ENCODE assay signal across 8 mouse cellular contexts in the genomic region with DNA sequence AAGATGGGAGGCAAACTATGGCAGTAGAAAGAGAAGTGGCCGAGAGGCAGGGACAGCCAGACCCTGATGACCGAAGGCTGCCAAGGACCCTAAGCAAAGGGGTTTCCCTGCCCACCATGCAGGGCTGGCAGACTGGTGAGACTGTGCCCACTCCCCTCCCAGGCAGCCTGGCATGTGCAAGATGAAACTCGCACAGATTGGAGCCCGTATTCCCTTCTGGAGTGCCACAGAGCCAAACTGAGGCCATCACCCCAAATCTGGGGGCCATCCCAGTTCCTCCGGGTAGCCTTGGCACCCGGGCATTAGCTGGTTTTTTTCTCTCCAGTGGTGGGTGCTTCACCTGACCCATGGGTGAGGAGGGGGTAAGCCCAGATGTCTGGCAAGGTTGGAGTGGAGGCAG. TPM values are rescaled to one million over a fixed set of nuclear protein-coding genes. Genes with fewer than 3 reads are reported as not detected.
DNase-seq lines count a peak whose midpoint lies in the region; ATAC-seq and TF ChIP-seq lines count a peak whose summit lies in the region.

No protein-coding gene starts in this region.

- DNase-seq in cerebellum, adult 11-12 months, result peak; percentile 57
- DNase-seq in cerebellum, adult 11 months, result no peak
- DNase-seq in left cerebral cortex, adult 2 months (ENCODE audit: extremely low spot score in 1 of 2, low spot score in 2 of 2), result no peak
- no peak for DNase-seq in left cerebral cortex, postnatal 25 days (ENCODE audit: low spot score in 2 of 2)
- DNase-seq in ovary, postnatal 10 days (ENCODE audit: low spot score), result no peak
- DNase-seq in ovary, postnatal 14 days (ENCODE audit: low spot score), result no peak

- H3K4me2 ChIP-seq in embryonic facial prominence, embryonic 15.5 days (replicated peaks), result peak overlapping the region; percentile 73
- H3K4me2 ChIP-seq in midbrain, embryonic 13.5 days (replicated peaks), result peak overlapping the region; percentile 96

- no peak for ATAC-seq in embryonic facial prominence, embryonic 15.5 days (ENCODE audit: insufficient number of reproducible peaks, low FRiP score, low TSS enrichment, low read depth)
- ATAC-seq in midbrain, embryonic 13.5 days, result no peak

- peaks cover 68% of the 10 kb centered on the region for H3K4me1 ChIP-seq in embryonic facial prominence, embryonic 15.5 days
- H3K4me1 ChIP-seq in midbrain, embryonic 13.5 days (replicated peaks), result peaks cover 42% of the 10 kb centered on the region

- H3K9ac ChIP-seq in embryonic facial prominence, embryonic 15.5 days, result no peak overlapping the region
- H3K9ac ChIP-seq in midbrain, embryonic 13.5 days (replicated peaks), result peak overlapping the region; percentile 82

- no peaks in the 10 kb centered on the region for H3K9me3 ChIP-seq in embryonic facial prominence, embryonic 15.5 days (replicated peaks)
- no peaks in the 10 kb centered on the region for H3K9me3 ChIP-seq in midbrain, embryonic 13.5 days

- no peak for TF ChIP-seq CTCF in left cerebral cortex, adult 2 months (IDR thresholded peaks at IDR 0.05)

- 71% methylated on average over 6 of the region's 6 CpGs for WGBS in embryonic facial prominence, embryonic 15.5 days
- 70% methylated on average over 6 of the region's 6 CpGs for WGBS in midbrain, embryonic 13.5 days

- peak overlapping the region; percentile 73 for H3K4me3 ChIP-seq in left cerebral cortex, adult 2 months
- H3K4me3 ChIP-seq in embryonic facial prominence, embryonic 15.5 days (replicated peaks), result peak overlapping the region; percentile 83
- peak overlapping the region; percentile 68 for H3K4me3 ChIP-seq in midbrain, embryonic 13.5 days (replicated peaks)

- H3K27me3 ChIP-seq in embryonic facial prominence, embryonic 15.5 days, result peaks cover 13% of the 10 kb centered on the region; the same call in 1 of the 2 replicates
- H3K27me3 ChIP-seq in midbrain, embryonic 13.5 days, result peaks cover 98% of the 10 kb centered on the region

- intact Hi-C loops in left cerebral cortex, adult 2 months (cut with DNase I), result loop anchor here (2.0 to 5.0 kb wide), 2 partner anchors 25 to 61 kb away; no protein-coding TSS in a partner anchor
- intact Hi-C loops in left cerebral cortex, postnatal 25 days (cut with DNase I), result no loop called here

- peak overlapping the region; percentile 92 for H3K27ac ChIP-seq in left cerebral cortex, adult 2 months
- no peak overlapping the region for H3K27ac ChIP-seq in embryonic facial prominence, embryonic 15.5 days (replicated peaks)
- no peak overlapping the region for H3K27ac ChIP-seq in midbrain, embryonic 13.5 days

- peaks cover 12% of the 10 kb centered on the region; the same call in 1 of the 2 replicates for H3K36me3 ChIP-seq in embryonic facial prominence, embryonic 15.5 days
- no peaks in the 10 kb centered on the region for H3K36me3 ChIP-seq in midbrain, embryonic 13.5 days

RNA-seq across cellular contexts. Expression of a gene that starts 2.2 kb away (rescaled TPM):
- total RNA-seq in left cerebral cortex, adult 2 months (2021), result 100 to 1,000 TPM; 347 to 350 TPM
- 100 to 1,000 TPM; 273 to 322 TPM for total RNA-seq in left cerebral cortex, postnatal 25 days (2021)
- polyA plus RNA-seq in embryonic facial prominence, embryonic 15.5 days (2015; fragmentation: Nextera tagmentation; extraction: Ambion mirVana), result 61.4 and 62.0 TPM in 2 replicates
- polyA plus RNA-seq in midbrain, embryonic 13.5 days (2015; fragmentation: Nextera tagmentation; extraction: Ambion mirVana), result 22.4 and 28.4 TPM in 2 replicates

RNA-seq across cellular contexts. Expression of a gene that starts 24.7 kb away (rescaled TPM):
- total RNA-seq in left cerebral cortex, adult 2 months (2021), result 10 to 100 TPM in 1 of 2 experiments, 1 to 10 TPM in 1; 9.7 to 11.1 TPM
- 1 to 10 TPM; 8.3 to 9.5 TPM for total RNA-seq in left cerebral cortex, postnatal 25 days (2021)
- 8.4 and 8.9 TPM in 2 replicates for polyA plus RNA-seq in embryonic facial prominence, embryonic 15.5 days (2015; fragmentation: Nextera tagmentation; extraction: Ambion mirVana)
- 8.8 and 8.9 TPM in 2 replicates for polyA plus RNA-seq in midbrain, embryonic 13.5 days (2015; fragmentation: Nextera tagmentation; extraction: Ambion mirVana)

RNA-seq across cellular contexts. Expression of a gene that starts 33.4 kb away (rescaled TPM):
- total RNA-seq in left cerebral cortex, adult 2 months (2021), result 10 to 100 TPM; 23.9 to 25.8 TPM
- total RNA-seq in left cerebral cortex, postnatal 25 days (2021), result 10 to 100 TPM; 23.4 to 24.7 TPM
- polyA plus RNA-seq in embryonic facial prominence, embryonic 15.5 days (2015; fragmentation: Nextera tagmentation; extraction: Ambion mirVana), result 46.5 TPM in 2 replicates
- 34.5 and 36.3 TPM in 2 replicates for polyA plus RNA-seq in midbrain, embryonic 13.5 days (2015; fragmentation: Nextera tagmentation; extraction: Ambion mirVana)

RNA-seq across cellular contexts. Expression of a gene that starts 42.5 kb away (rescaled TPM):
- total RNA-seq in left cerebral cortex, adult 2 months (2021), result 10 to 100 TPM; 77.7 to 77.8 TPM
- 10 to 100 TPM; 67.8 to 73.7 TPM for total RNA-seq in left cerebral cortex, postnatal 25 days (2021)
- polyA plus RNA-seq in embryonic facial prominence, embryonic 15.5 days (2015; fragmentation: Nextera tagmentation; extraction: Ambion mirVana), result 104 and 110 TPM in 2 replicates
- 84.8 and 88.8 TPM in 2 replicates for polyA plus RNA-seq in midbrain, embryonic 13.5 days (2015; fragmentation: Nextera tagmentation; extraction: Ambion mirVana)

RNA-seq across cellular contexts. Expression of a gene that starts 48.8 kb away (rescaled TPM):
- 100 to 1,000 TPM; 459 to 496 TPM for total RNA-seq in left cerebral cortex, adult 2 months (2021)
- total RNA-seq in left cerebral cortex, postnatal 25 days (2021), result 100 to 1,000 TPM; 562 to 564 TPM
- 975 and 998 TPM in 2 replicates for polyA plus RNA-seq in embryonic facial prominence, embryonic 15.5 days (2015; fragmentation: Nextera tagmentation; extraction: Ambion mirVana)
- 599 and 642 TPM in 2 replicates for polyA plus RNA-seq in midbrain, embryonic 13.5 days (2015; fragmentation: Nextera tagmentation; extraction: Ambion mirVana)
